Mouse (Mus musculus): ENCODE measurements around the gene Hrasls5.

Gene Hrasls5

GRCm38 (mm10) chr19:7606801-7607689 lies 5.3 kb upstream of the Hrasls5 start, which contains the start of gene Lgals12:
Lgals12 (minus strand) TSS chr19:7607193.
- no peak for DNase-seq

DNA sequence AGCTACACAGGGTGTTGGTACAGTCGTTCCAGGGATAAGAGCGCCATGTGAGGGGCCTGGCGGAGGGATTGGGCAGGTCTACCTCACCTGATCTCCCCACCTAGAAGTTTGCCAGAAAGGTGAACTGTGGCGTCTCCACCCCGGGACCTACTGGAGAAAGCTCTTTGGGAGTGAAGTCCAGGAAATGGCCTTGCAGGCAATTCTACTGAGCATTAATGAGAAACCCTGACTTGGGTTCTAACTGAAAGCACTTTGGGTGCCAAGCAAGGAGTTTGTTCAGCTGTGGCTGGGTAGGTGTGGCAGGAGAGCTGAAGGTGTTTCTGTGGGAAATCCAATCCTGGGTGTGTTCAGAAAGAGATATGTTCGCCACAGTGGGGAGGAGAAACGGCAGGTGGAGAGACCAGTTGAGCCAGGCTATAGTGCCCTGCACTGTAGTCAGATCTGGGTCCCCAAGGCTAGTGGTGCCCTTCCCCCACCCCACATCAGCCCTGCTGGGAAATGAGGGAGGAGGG lies 4.6 kb upstream of the Hrasls5 start:
- DNase-seq, result no peak

DNA sequence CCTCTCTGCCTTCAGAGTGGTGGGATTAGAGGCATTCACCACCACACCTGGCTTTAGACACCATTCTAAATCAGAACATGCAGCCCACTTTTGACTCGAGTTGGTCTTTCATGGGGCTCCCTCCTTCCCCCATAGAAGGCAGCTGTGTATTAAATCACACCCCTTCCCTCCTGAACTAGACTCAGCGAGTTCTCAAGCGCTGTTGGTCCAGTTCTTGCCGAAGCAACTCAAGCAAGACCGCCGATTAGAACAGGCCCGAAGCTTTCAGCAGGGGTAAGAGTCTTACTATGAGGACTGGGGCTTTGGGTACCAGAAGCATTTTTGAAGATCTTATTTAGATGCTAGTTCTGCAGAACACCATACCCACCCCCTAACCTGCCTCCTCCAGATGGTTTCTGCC lies 810 bp downstream of the Hrasls5 start:
- no peak for DNase-seq

DNA sequence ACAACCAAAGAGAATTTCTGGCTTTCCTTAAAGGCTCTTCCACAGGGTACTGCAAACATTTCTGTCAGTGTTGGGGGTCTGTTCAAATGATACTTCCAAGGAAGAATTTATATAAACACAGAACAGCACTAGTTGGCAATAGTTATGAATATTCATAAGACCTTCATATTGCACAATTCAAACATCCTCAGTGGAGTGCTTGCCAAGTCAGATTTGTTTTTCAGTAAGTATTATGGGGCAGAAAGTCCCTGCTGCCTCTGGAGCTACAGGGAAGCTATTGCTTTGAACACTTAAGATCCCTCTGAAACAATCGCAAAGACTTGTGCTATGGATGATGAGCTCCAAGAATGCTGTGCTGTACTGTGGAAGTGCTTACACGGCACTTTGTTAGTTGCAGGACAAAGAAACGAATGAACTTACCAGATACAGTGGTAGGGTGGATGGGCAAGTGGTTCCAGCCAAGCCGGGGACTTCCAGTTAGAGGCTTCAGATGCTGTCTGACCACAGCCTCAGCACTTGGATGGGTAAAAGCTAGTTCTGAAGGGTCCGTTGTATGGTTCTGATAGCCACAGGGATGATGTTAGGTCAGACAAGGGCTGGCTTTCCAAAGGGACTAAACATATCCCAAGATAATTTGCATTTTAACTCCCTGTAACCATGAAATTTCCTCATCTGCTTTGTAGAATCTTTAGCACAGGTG lies 4.0 kb downstream of the Hrasls5 start:
- no peak for DNase-seq

DNA sequence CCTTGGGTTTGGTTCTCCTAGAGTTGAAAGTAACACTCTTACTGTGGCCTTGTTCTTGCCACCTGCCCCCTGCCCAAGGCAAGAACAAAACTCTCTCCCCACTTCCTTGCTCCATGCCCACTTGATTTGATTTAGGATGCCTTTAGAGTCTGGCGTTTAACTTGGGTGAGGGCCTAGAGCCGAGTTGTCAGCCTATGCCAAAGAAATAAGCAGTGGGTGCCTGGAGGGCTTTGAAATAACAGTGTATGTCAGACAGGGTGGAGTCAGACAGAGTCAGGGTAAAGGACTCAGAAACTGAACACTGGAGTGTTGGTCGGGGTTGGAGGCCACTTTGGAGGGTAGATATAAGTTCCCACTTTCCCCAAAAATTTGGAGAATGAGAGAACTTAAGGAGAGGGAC lies 4.7 kb downstream of the Hrasls5 start:
- no peak for DNase-seq

GRCm38 (mm10) chr19:7617696-7618095 lies 5.4 kb downstream of the Hrasls5 start:
- peak; percentile 19 to 30 for DNase-seq

GRCm38 (mm10) chr19:7633021-7633420 lies 20.7 kb downstream of the Hrasls5 start:
- no peak for DNase-seq

DNA sequence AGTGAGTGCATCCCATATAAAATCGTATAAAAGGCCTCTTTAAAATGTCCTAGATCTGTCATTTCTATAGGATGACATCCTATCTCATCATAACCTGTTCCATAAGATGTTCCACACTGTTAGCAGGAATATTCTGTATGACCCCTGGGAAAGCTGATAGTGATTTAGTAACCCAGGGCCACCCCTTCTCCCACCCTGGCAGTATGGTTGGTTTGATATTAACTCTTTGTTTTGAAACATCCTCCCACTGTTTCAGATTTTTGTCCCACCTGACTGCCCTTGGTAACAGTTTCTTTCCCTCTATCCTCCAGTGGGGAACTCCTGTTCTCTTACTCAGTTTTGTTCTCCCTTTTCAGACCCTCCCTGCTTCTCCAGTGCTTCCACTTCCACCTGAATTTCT lies 21.4 kb downstream of the Hrasls5 start:
- DNase-seq, result no peak

GRCm38 (mm10) chr19:7648913-7649666 lies 36.7 kb downstream of the Hrasls5 start:
- DNase-seq, result no peak

DNA sequence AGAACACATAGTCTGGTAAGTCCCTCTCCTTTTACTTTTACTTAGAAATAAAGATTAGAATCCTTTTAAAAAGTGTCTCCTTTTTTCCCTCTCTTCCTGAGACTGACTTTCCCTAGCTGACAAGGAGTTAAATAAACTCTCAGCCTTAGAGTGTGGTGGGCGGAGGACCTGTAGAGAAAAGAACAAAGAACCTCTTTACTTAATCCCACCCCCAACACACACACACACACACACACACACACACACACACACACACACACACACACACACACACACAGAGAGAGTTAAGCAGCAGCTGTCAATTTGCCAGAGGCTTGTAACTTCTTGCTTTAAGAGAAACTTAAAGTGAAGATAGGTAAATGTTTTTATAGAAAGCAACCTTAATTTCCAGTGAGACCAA lies 59.7 kb downstream of the Hrasls5 start:
- DNase-seq, result no peak

- no peak for DNase-seq
Measured at GRCm38 (mm10) chr19:7687988-7688387, 75.6 kb downstream of the Hrasls5 start.

Data from thymus, postnatal 36 days (tissue).